Mouse (Mus musculus) heart, embryonic 11.5 days (tissue): Measurements from ENCODE around the gene Elmo3. TPM values are rescaled to one million over a fixed set of nuclear protein-coding genes. Genes with fewer than 3 reads are reported as not detected.
A peak's percentile ranks its signal among the peaks of the same experiment; 100 is the strongest.

ENCODE experiments used
- ATAC-seq: fragments of 200-750 bp; cut with Nextera tagmentation; replicated peaks from 2 replicates; pipeline ENCODE4 v1.8.0; 2017; ENCODE audit warnings: moderate library complexity; ENCODE audit not compliant: insufficient number of reproducible peaks, low FRiP score, low TSS enrichment
- H3K27ac ChIP-seq: fragments of 300-500 bp; sonication (generic); 2 replicates; pipeline ENCODE4 v1.5.1; 2014; ENCODE audit warnings: mild to moderate bottlenecking, low read depth, low read length
- H3K27me3 ChIP-seq: fragments of 300-500 bp; sonication (generic); 2 replicates; pipeline ENCODE4 v1.6.1; 2014; ENCODE audit warnings: mild to moderate bottlenecking, low read length, mixed read lengths; ENCODE audit not compliant: control insufficient read depth, insufficient read depth
- H3K36me3 ChIP-seq: fragments of 300-500 bp; sonication (generic); 2 replicates; pipeline ENCODE4 v1.6.1; 2014; ENCODE audit warnings: mild to moderate bottlenecking, low read length, moderate library complexity, mixed read lengths; ENCODE audit not compliant: control insufficient read depth, insufficient read depth
- H3K4me1 ChIP-seq: fragments of 300-500 bp; sonication (generic); 2 replicates; pipeline ENCODE4 v1.6.1; 2014; ENCODE audit warnings: low read length; ENCODE audit not compliant: control insufficient read depth, insufficient read depth
- H3K4me2 ChIP-seq: fragments of 300-500 bp; sonication (generic); 2 replicates; pipeline ENCODE4 v1.6.1; 2014; ENCODE audit warnings: mild to moderate bottlenecking, moderate library complexity
- H3K4me3 ChIP-seq: fragments of 300-500 bp; sonication (generic); 2 replicates; pipeline ENCODE4 v1.5.1; 2014; ENCODE audit warnings: low read depth, low read length
- H3K9ac ChIP-seq: fragments of 300-500 bp; sonication (generic); 2 replicates; pipeline ENCODE4 v1.6.1; 2014; ENCODE audit warnings: mild to moderate bottlenecking, low read depth, low read length, moderate library complexity
- H3K9me3 ChIP-seq: fragments of 300-500 bp; sonication (generic); replicated peaks from 2 replicates; pipeline ENCODE4 v1.6.1; 2016; ENCODE audit warnings: low read length; ENCODE audit not compliant: control insufficient read depth
- WGBS: fragments of 180-500 bp; shearing (Covaris S2); extraction: QIAGEN DNeasy Blood & Tissue Kit; methylation state at CpG from one replicate; pipeline ENCODE4 v1.1.7; 2014; ENCODE audit not compliant: insufficient replicate concordance; 5-methylcytosine and 5-hydroxymethylcytosine counted together
- microRNA counts: library from miRNA; unstranded; fragments of <30 nt; microRNA quantifications from one replicate; lab custom pipeline; 2015
- microRNA-seq: library from miRNA; unstranded; fragments of <30 nt; microRNA quantifications from one replicate; pipeline ENCODE4, GENCODE M21; 2016; ENCODE audit warnings: borderline number of aligned reads
- polyA plus RNA-seq: library from polyadenylated mRNA; unstranded; fragments of >200 nt; fragmentation: Nextera tagmentation; extraction: Ambion mirVana; gene quantifications from 2 replicates; pipeline ENCODE4 v1.2.1, GENCODE M21; 2014

Gene Elmo3
- polyA plus RNA-seq, 1 experiment from 2014 or later, result 4.2 TPM

DNA sequence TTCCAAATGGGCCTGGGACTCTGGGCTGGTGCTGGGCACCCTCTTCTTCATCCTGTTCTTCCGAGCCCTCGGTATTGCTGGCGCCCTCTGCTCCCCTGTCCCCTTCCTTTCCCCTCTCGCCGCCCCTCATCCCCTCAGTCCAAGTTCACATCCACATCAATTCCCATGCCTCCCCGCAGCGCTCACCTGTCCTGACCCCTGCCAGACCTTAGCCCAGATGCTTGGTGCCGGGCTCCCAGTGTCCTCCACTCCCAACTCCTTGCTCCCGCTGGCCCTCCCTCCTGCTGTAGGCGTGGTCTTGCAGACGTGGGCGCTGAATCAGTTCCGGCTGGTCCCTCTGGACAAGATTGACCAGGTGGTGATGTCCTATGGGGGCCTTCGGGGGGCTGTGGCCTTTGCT, 51.3 kb downstream of the Elmo3 start:
- Histone ChIP-seq H3K27ac (no peak overlapping the region), H3K4me2 (no peak overlapping the region), H3K36me3 (0 out of 2 replicates have a peak, but pooled peaks cover 2% of the 10 kb centered on the region), H3K27me3 (no peaks in the 10 kb centered on the region), H3K9ac (no peak overlapping the region), H3K4me3 (no peak overlapping the region), H3K4me1 (peaks cover 4% of the 10 kb centered on the region), H3K9me3 (no peaks in the 10 kb centered on the region)
- no peak for ATAC-seq
- WGBS, result 81% methylated on average over 14 of the region's 14 CpGs

DNA sequence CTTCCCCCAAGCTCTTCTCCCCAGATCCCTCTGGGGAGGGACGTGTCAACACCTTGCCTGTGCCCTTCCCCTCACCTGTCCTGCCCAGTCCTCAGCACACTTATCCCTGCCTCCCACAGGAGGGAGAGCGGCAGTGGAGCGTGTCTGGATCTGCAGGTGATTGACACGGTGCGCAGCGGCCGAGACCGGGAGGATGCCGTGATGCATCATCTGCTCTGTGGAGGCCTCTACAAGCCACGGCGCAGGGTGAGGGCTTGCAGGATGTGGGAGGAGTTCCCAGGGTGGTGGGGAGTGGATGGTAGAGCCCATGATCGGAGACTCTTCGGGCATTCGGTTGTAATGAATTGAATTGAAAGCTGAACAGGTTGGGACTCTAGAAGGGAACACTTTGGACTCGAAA, 53.8 kb downstream of the Elmo3 start:
- no peak for ATAC-seq
- Histone ChIP-seq H3K4me2 (no peak overlapping the region), H3K4me3 (no peak overlapping the region), H3K9ac (no peak overlapping the region), H3K27me3 (no peaks in the 10 kb centered on the region), H3K4me1 (peaks cover 4% of the 10 kb centered on the region), H3K9me3 (no peaks in the 10 kb centered on the region), H3K27ac (no peak overlapping the region), H3K36me3 (0 out of 2 replicates have a peak, but pooled peaks cover 2% of the 10 kb centered on the region)
- 64% methylated on average over 15 of the region's 15 CpGs for WGBS

DNA sequence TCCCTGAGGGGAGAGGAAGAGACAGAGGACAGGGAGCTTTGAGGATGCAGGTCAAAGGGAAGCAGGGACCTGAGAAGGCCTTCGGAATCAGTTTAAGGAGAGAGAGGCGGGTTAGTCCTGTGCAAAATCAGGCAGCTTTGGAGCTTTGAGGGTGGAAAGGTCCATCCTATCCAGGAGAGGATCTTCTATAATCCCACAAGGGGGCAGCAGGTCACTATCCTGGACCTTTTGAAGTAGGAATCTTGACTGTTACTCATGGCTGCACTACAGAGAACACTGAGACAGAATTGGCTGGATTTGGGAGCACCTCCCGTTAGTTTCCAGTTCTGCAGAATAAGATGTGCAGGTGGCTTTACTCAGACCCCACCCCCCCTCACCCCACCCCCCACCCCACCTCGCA, 54.2 kb downstream of the Elmo3 start:
- Histone ChIP-seq H3K9me3 (no peaks in the 10 kb centered on the region), H3K36me3 (0 out of 2 replicates have a peak, but pooled peaks cover 2% of the 10 kb centered on the region), H3K27me3 (no peaks in the 10 kb centered on the region), H3K4me2 (no peak overlapping the region), H3K4me1 (peaks cover 4% of the 10 kb centered on the region), H3K9ac (no peak overlapping the region), H3K27ac (no peak overlapping the region), H3K4me3 (no peak overlapping the region)
- 34% methylated on average over 4 of the region's 4 CpGs for whole genome bisulfite sequencing
- no peak for ATAC-seq

MicroRNAs encoded within 50 kb of the gene (microRNA counts, 519-probe panel; counts per million panel counts)
- 3,759 counts per million, percentile 22 among the panel's probes with 10 or more counts for microRNA mmu-miR-328 (lab: Ali Mortazavi, UCI)

Small RNA genes lying within 50 kb of the gene (microRNA-seq; reads per million reads assigned to microRNA genes)
- not detected for gene Gm27320
- gene Mir328, result 289 reads per million, percentile 74 among the genes with 10 or more reads in this experiment

Other genes starting within 250 kb of the Elmo3 start
- gene Ces3b, start 221.8 kb upstream of the Elmo3 start, polyA plus RNA-seq, result not detected in 2 replicates
- not detected in 2 replicates for gene Ces4a, start 173.8 kb upstream of the Elmo3 start, polyA plus RNA-seq
- gene Cbfb, start 134.9 kb upstream of the Elmo3 start, polyA plus RNA-seq, result 57.2 and 61.2 TPM in 2 replicates
- 20.9 and 21.6 TPM in 2 replicates for gene D230025D16Rik, start 80.5 kb upstream of the Elmo3 start, polyA plus RNA-seq
- gene B3gnt9, start 50.4 kb upstream of the Elmo3 start, polyA plus RNA-seq, result 8.6 and 10.0 TPM in 2 replicates
- 14.3 and 17.0 TPM in 2 replicates for gene Tradd, start 41.0 kb upstream of the Elmo3 start, polyA plus RNA-seq
- gene Fbxl8, start 41.0 kb upstream of the Elmo3 start, polyA plus RNA-seq, result 2.3 and 2.8 TPM in 2 replicates
- gene Hsf4, start 35.8 kb upstream of the Elmo3 start, polyA plus RNA-seq, result not detected in 2 replicates
- 1.8 and 2.0 TPM in 2 replicates for gene Nol3, start 29.5 kb upstream of the Elmo3 start, polyA plus RNA-seq
- gene 4931428F04Rik, start 15.7 kb upstream of the Elmo3 start, polyA plus RNA-seq, result 4.5 and 6.7 TPM in 2 replicates
- gene Exoc3l, start 9.5 kb upstream of the Elmo3 start, polyA plus RNA-seq, result 10.8 and 15.0 TPM in 2 replicates
- 70.7 and 81.9 TPM in 2 replicates for gene E2f4, start 7.9 kb upstream of the Elmo3 start, polyA plus RNA-seq
- gene Lrrc29, start 20.7 kb downstream of the Elmo3 start, polyA plus RNA-seq, result 1.3 and 1.7 TPM in 2 replicates
- gene Tmem208, start 20.8 kb downstream of the Elmo3 start, polyA plus RNA-seq, result 83.5 and 88.7 TPM in 2 replicates
- 2.8 and 3.1 TPM in 2 replicates for gene Fhod1, start 42.4 kb downstream of the Elmo3 start, polyA plus RNA-seq
- 1.5 and 2.1 TPM in 2 replicates for gene Slc9a5, start 43.2 kb downstream of the Elmo3 start, polyA plus RNA-seq
- 0.11 TPM in 1 of 2 replicates, not detected in the other for gene Plekhg4, start 67.7 kb downstream of the Elmo3 start, polyA plus RNA-seq
- not detected in 2 replicates for gene Kctd19, start 107.9 kb downstream of the Elmo3 start, polyA plus RNA-seq
- not detected in 2 replicates for gene Lrrc36, start 108.0 kb downstream of the Elmo3 start, polyA plus RNA-seq
- gene Tppp3, start 165.9 kb downstream of the Elmo3 start, polyA plus RNA-seq, result 21.0 and 21.1 TPM in 2 replicates
- gene Zdhhc1, start 191.3 kb downstream of the Elmo3 start, polyA plus RNA-seq, result 15.0 and 17.1 TPM in 2 replicates
- 6.4 and 8.2 TPM in 2 replicates for gene Hsd11b2, start 213.2 kb downstream of the Elmo3 start, polyA plus RNA-seq